Mouse (Mus musculus): ENCODE data around the gene Hs3st1. TPM values are rescaled to one million over a fixed set of nuclear protein-coding genes. Genes with fewer than 3 reads are reported as not detected.

Hs3st1 gene
- total and polyA plus RNA-seq, 3 experiments = 0.81 to 2.8 (median 2.8) TPM

- no peaks in the 10 kb centered on the region for H3K9me3 ChIP-seq (replicated peaks; ENCODE audit: low read length)
- no peak for DNase-seq (ENCODE audit: extremely low read depth)
- in situ Hi-C loops (cut with MboI; ENCODE audit: low pct_ligation_motif_present, low pct_unique_long_range_greater_than_20kb, low sequenced_read_pairs) = loop anchor here (25.0 kb wide), 3 partner anchors 320 to 855 kb away; no protein-coding TSS in a partner anchor
These were observed 113.0 kb downstream of the Hs3st1 start for GRCm38 (mm10) chr5:39642222-39642770.

GRCm38 (mm10) chr5:39639438-39640177 lies 115.7 kb downstream of the Hs3st1 start:
- dilution Hi-C loops (cut with MboI; ENCODE audit: extremely low pct_ligation_motif_present, extremely low pct_unique_long_range_greater_than_20kb, low sequenced_read_pairs) (no loop called here), in situ Hi-C loops (cut with MboI; ENCODE audit: low pct_ligation_motif_present, low pct_unique_long_range_greater_than_20kb, low sequenced_read_pairs) (loop anchor here (25.0 kb wide), 3 partner anchors 323 to 852 kb away; no protein-coding TSS in a partner anchor)
- no peak overlapping the region for H3K9ac ChIP-seq (ENCODE audit: insufficient read depth, low read depth)
- no peak overlapping the region for H3K27ac ChIP-seq (ENCODE audit: insufficient read depth, low read depth)
- TF ChIP-seq ZNF384 (IDR thresholded peaks at IDR 0.05; ENCODE audit: low read depth, low read length) = peak; percentile 72
- peak; percentile 54 to 61; a peak in 3 of 4 replicates for TF ChIP-seq CTCF (conservative IDR thresholded peaks at IDR 0.05 in 1 of 2, IDR thresholded peaks at IDR 0.05 in 1 of 2; ENCODE audit: low read depth in 2 of 2, low read length in 2 of 2)
- TF ChIP-seq SMC3 (IDR thresholded peaks at IDR 0.05; ENCODE audit: low read depth, low read length) = peak; percentile 51
- peak; percentile 55 for TF ChIP-seq RAD21 (IDR thresholded peaks at IDR 0.05; ENCODE audit: low read depth, low read length)
- TF ChIP-seq SIN3A (IDR thresholded peaks at IDR 0.05; ENCODE audit: low read length) = no peak
- peak; percentile 74 for DNase-seq (ENCODE audit: extremely low read depth)
- H3K4me1 ChIP-seq (ENCODE audit: control insufficient read depth in 1 of 2, insufficient read depth in 2 of 2) = peaks cover 0 to 55% of the 10 kb centered on the region in 2 experiments; a peak in 2 of 4 replicates
- no peaks in the 10 kb centered on the region for H3K79me2 ChIP-seq (replicated peaks; ENCODE audit: control insufficient read depth, extremely low read depth, insufficient read depth, poor library complexity, severe bottlenecking)
- no peak overlapping the region for H3K4me3 ChIP-seq (replicated peaks in 1 of 3; ENCODE audit: low read depth in 2 of 3, low read length in 2 of 3, poor library complexity in 1 of 3)
- H3K4me2 ChIP-seq (ENCODE audit: insufficient read depth, low read depth, poor library complexity, severe bottlenecking) = no peak overlapping the region
- H3K9me3 ChIP-seq (replicated peaks; ENCODE audit: low read length) = no peaks in the 10 kb centered on the region
- H3K36me3 ChIP-seq (replicated peaks in 1 of 2; ENCODE audit: control insufficient read depth in 1 of 2, insufficient read depth in 1 of 2, low read length in 1 of 2) = no peaks in the 10 kb centered on the region
- peaks cover 3% of the 10 kb centered on the region for H3K27me3 ChIP-seq (replicated peaks)

More at GRCm38 (mm10) chr5:39642222-39642770, 113.0 kb downstream of the Hs3st1 start:
- no peak overlapping the region for H3K9ac ChIP-seq (ENCODE audit: insufficient read depth, low read depth)
- H3K79me2 ChIP-seq (replicated peaks; ENCODE audit: control insufficient read depth, extremely low read depth, insufficient read depth, poor library complexity, severe bottlenecking) = no peaks in the 10 kb centered on the region
- dilution Hi-C loops (cut with MboI; ENCODE audit: extremely low pct_ligation_motif_present, extremely low pct_unique_long_range_greater_than_20kb, low sequenced_read_pairs) = no loop called here
- no peak overlapping the region for H3K4me2 ChIP-seq (ENCODE audit: insufficient read depth, low read depth, poor library complexity, severe bottlenecking)
- TF ChIP-seq IRF4 (IDR thresholded peaks at IDR 0.05; ENCODE audit: low read depth, low read length) (no peak), MAX (IDR thresholded peaks at IDR 0.05; ENCODE audit: low read length) (no peak), POLR2AphosphoS2 (IDR thresholded peaks at IDR 0.05; ENCODE audit: low read depth, low read length) (no peak), MEF2A (IDR thresholded peaks at IDR 0.05; ENCODE audit: borderline replicate concordance, low read depth, low read length) (no peak)
- H3K27me3 ChIP-seq (replicated peaks) = peaks cover 8% of the 10 kb centered on the region
- no peaks in the 10 kb centered on the region for H3K36me3 ChIP-seq (replicated peaks in 1 of 2; ENCODE audit: control insufficient read depth in 1 of 2, insufficient read depth in 1 of 2, low read length in 1 of 2)
- no peak overlapping the region for H3K27ac ChIP-seq (ENCODE audit: insufficient read depth, low read depth)
- H3K4me3 ChIP-seq (replicated peaks in 1 of 3; ENCODE audit: low read depth in 2 of 3, low read length in 2 of 3, poor library complexity in 1 of 3) = no peak overlapping the region
- H3K4me1 ChIP-seq (ENCODE audit: control insufficient read depth in 1 of 2, insufficient read depth in 2 of 2) = peaks cover 0 to 33% of the 10 kb centered on the region in 2 experiments; a peak in 2 of 4 replicates

- Histone ChIP-seq H3K9ac (ENCODE audit: insufficient read depth, low read depth) (no peak overlapping the region), H3K4me2 (ENCODE audit: insufficient read depth, low read depth, poor library complexity, severe bottlenecking) (no peak overlapping the region), H3K79me2 (replicated peaks; ENCODE audit: control insufficient read depth, extremely low read depth, insufficient read depth, poor library complexity, severe bottlenecking) (no peaks in the 10 kb centered on the region), H3K9me3 (replicated peaks; ENCODE audit: low read length) (no peaks in the 10 kb centered on the region), H3K27ac (ENCODE audit: insufficient read depth, low read depth) (no peak overlapping the region), H3K27me3 (replicated peaks) (peaks cover 1% of the 10 kb centered on the region), H3K4me3 (replicated peaks in 1 of 3; ENCODE audit: low read depth in 2 of 3, low read length in 2 of 3, poor library complexity in 1 of 3) (no peak overlapping the region), H3K4me1 (ENCODE audit: control insufficient read depth in 1 of 2, insufficient read depth in 2 of 2) (peaks cover 0 to 52% of the 10 kb centered on the region in 2 experiments; a peak in 2 of 4 replicates), H3K36me3 (replicated peaks in 1 of 2; ENCODE audit: control insufficient read depth in 1 of 2, insufficient read depth in 1 of 2, low read length in 1 of 2) (no peaks in the 10 kb centered on the region)
- no peak for TF ChIP-seq ETS1 (conservative IDR thresholded peaks at IDR 0.05; ENCODE audit: low read depth, low read length)
- no peak for TF ChIP-seq KAT2A (IDR thresholded peaks at IDR 0.05; ENCODE audit: insufficient replicate concordance, low read length)
- no peak for TF ChIP-seq USF2 (conservative IDR thresholded peaks at IDR 0.05; ENCODE audit: low read depth, low read length)
- TF ChIP-seq EP300 (IDR thresholded peaks at IDR 0.05; ENCODE audit: low read length) = no peak
- TF ChIP-seq SIN3A (IDR thresholded peaks at IDR 0.05; ENCODE audit: low read length) = no peak
- TF ChIP-seq POLR2A (IDR thresholded peaks at IDR 0.05; ENCODE audit: low read depth, low read length) = no peak
- no peak for TF ChIP-seq BHLHE40 (IDR thresholded peaks at IDR 0.05; ENCODE audit: low read depth, low read length)
- TF ChIP-seq USF1 (IDR thresholded peaks at IDR 0.05; ENCODE audit: low read depth, low read length) = no peak
- no peak for TF ChIP-seq NRF1 (IDR thresholded peaks at IDR 0.05; ENCODE audit: low read depth, low read length)
- TF ChIP-seq UBTF (IDR thresholded peaks at IDR 0.05; ENCODE audit: low read depth, low read length) = no peak
- no peak for TF ChIP-seq ZNF384 (IDR thresholded peaks at IDR 0.05; ENCODE audit: low read depth, low read length)
- no peak for TF ChIP-seq GABPA (IDR thresholded peaks at IDR 0.05; ENCODE audit: insufficient replicate concordance, low read depth, low read length)
- TF ChIP-seq MAX (IDR thresholded peaks at IDR 0.05; ENCODE audit: low read length) = no peak
- no peak for TF ChIP-seq RAD21 (IDR thresholded peaks at IDR 0.05; ENCODE audit: low read depth, low read length)
- TF ChIP-seq MEF2A (IDR thresholded peaks at IDR 0.05; ENCODE audit: borderline replicate concordance, low read depth, low read length) = no peak
- no peak for TF ChIP-seq CHD1 (IDR thresholded peaks at IDR 0.05; ENCODE audit: low read depth, low read length)
- TF ChIP-seq RCOR1 (conservative IDR thresholded peaks at IDR 0.05; ENCODE audit: low read depth, low read length) = no peak
- no peak for TF ChIP-seq SMC3 (IDR thresholded peaks at IDR 0.05; ENCODE audit: low read depth, low read length)
- dilution Hi-C loops (cut with MboI; ENCODE audit: extremely low pct_ligation_motif_present, extremely low pct_unique_long_range_greater_than_20kb, low sequenced_read_pairs) = no loop called here
- no peak for DNase-seq (ENCODE audit: extremely low read depth)
- in situ Hi-C loops (cut with MboI; ENCODE audit: low pct_ligation_motif_present, low pct_unique_long_range_greater_than_20kb, low sequenced_read_pairs) = loop anchor here (25.0 kb wide), 3 partner anchors 323 to 852 kb away; no protein-coding TSS in a partner anchor
These were observed 116.3 kb downstream of the Hs3st1 start for GRCm38 (mm10) chr5:39638926-39639325.

Data from CH12.LX (cell line).